Mouse (Mus musculus) gastrocnemius, postnatal 14 days (tissue): ENCODE measurements around the gene Rp9. TPM values are rescaled to one million over a fixed set of nuclear protein-coding genes. Genes with fewer than 3 reads are reported as not detected.
"Not testable (repeated sequence)": the region's sequence is repeated elsewhere in the genome, so short reads cannot be mapped to it uniquely, and the experiment has no call there.

Source experiments
- DNase-seq: peaks from one replicate; pipeline ENCODE4 v3.0.0; 2021; ENCODE audit warnings: mixed read lengths
- intact Hi-C: fragments of 180-260 bp; cut with DNase I; formaldehyde crosslinking; loops from one replicate; pipeline ENCODE4 v1.15.1; 2025; ENCODE audit warnings: low total_unique reads
- total RNA-seq, 2 experiments: library from RNA; stranded (reverse); gene quantifications; 2 replicates each; pipeline ENCODE4 v1.2.3; 2021

Gene Rp9
- total RNA-seq, 2 experiments from 2014 or later: 19.5 to 23.6 TPM

DNA sequence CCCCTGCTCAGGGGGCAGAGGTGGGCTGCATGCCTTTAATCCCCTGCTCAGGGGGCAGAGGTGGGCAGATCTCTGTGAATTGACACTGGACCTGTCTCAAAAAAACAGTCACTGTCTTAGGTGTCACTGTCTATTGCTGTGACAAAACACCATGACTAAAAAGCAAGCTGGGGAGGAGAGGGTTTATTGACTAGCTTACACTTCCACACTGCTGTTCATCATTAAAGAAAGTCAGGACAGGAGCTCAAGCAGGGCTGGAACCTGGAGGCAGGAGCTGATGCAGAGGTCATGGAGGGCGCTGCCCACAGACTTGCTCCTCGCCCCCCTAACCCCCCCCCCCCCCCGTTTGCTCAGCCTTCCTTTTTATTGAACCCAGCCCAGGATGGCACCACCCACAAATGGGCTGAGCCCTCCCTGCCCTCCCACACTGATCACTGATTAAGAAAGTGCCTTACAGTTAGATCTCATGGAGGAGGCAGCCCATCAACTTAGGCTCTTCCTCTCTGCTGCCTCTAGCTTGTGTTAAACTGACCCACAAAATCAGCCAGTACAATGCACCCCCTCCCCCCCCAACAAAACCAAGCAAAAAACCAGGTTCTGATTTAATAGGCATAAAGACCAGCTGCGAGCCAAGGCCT lies 41.4 kb downstream of the Rp9 start:
- DNase-seq: no peak
- intact Hi-C loops: no loop called here

GRCm38 (mm10) chr9:22424719-22425118 lies 44.8 kb downstream of the Rp9 start:
- DNase-seq: no peak
- intact Hi-C loops: no loop called here

GRCm38 (mm10) chr9:22424196-22424595 lies 45.3 kb downstream of the Rp9 start:
- intact Hi-C loops: no loop called here
- no peak for DNase-seq

DNA sequence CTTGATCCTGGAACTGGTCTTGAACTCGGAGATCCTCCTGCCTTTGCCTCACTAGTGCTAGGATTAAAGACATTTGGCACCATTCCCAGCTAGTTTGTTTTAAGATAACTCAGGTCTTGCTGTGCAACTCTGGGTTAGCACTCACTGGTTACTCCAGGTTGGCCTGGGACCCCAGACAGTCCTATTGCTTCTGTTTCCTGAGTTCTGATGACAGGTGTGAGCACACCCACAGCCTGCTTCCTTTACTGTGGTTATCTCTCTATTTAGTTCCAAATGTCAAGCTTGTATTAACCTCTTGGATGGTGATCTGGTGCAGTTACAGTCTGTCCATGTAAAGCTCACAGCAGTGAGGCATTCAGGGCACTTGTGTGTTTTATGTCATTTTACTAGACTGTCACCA lies 46.0 kb downstream of the Rp9 start:
- intact Hi-C loops: no loop called here
- DNase-seq: no peak

DNA sequence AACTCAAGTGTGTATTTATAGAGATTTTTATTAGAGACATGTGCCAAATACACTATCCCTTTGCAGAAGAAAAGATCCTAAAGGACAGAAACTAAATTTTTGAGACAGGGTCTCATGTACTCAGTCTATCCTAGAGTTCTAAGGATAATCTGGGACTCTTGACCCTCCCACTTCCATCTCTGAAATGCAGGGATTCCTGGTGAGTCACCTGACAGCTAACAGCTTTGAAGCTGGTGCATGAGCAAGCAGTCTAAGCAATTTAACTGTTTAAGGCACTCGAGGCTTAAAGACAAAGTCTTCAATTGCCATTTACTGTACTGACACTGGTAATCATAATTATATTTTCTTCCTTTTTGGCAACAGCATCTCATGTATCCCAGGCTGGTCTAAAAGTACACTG lies 47.0 kb downstream of the Rp9 start:
- no peak for DNase-seq
- intact Hi-C loops: no loop called here

DNA sequence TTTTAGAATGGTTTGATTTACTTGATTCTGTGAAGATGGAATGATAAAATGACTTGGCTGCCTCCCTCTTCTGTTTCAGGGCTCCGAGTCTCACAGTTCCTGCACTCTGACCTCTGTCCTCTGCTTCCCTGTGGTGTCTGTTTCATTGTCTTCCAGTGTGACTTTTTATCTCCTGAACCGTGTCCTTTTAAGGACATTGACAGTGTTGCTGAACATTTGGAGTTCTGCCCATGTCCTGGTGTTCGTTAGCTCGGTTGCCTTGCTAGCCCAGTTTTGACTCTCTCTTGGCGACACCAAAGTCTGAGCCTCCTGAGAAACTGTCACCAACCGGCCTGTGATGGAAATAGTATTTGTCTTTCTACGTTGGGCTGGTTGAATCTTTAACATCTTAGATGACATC lies 49.1 kb downstream of the Rp9 start:
- intact Hi-C loops: no loop called here
- no peak for DNase-seq

DNA sequence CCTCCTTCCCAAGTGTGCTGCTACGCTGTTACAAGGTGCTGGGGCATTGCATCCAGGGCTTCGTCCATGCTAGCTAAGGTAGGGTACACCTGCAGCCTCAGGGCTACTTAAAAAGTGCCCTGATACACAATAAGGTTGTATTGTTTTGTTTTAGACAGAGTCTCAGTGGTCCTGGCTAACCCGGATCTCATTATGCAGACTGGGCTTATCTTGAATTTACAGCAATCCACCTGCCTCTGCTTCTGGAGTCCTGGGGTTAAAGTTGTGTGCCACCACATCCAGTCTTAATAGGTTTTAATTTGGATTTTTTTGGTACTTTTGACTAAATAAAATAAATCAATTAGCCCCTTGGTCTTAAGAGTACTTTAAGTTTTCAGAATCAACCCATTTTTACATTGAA lies 49.7 kb downstream of the Rp9 start:
- no peak for DNase-seq
- intact Hi-C loops: no loop called here

DNA sequence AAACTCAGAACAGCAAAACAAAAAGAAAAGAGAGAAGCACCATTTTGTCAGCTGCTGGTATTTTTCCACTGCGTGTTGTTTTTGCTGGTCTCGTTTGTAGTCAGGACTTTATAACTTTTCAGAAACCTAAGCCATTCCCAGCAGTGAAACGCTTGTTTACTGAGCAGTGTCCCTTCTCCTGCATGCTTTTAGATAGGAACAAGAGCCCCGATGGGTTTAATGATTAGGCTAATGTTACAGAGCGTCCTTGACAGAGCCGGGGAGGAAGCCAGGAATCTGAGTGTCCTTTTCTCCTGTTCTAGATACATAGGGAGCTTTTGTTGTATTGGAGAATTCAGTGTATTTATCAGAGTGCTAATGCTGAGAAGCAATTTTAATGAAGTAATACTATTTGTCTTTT lies 52.0 kb downstream of the Rp9 start:
- intact Hi-C loops: no loop called here
- no peak for DNase-seq

- intact Hi-C loops: no loop called here
- no peak for DNase-seq
Observed at GRCm38 (mm10) chr9:22416187-22416586, 53.4 kb downstream of the Rp9 start.

- intact Hi-C loops: no loop called here
Observed at GRCm38 (mm10) chr9:22411002-22411857, 58.3 kb downstream of the Rp9 start, which contains the start of gene 9530077C05Rik. 9530077C05Rik (plus strand) TSS chr9:22411513.

GRCm38 (mm10) chr9:22409501-22409900 lies 60.0 kb downstream of the Rp9 start:
- no peak for DNase-seq
- intact Hi-C loops: no loop called here

More at GRCm38 (mm10) chr9:22411002-22411857, 58.3 kb downstream of the Rp9 start, which contains the start of gene 9530077C05Rik:
- DNase-seq: peak; percentile 96

- intact Hi-C loops, DNase-seq: not testable (repeated sequence)
Observed at GRCm38 (mm10) chr9:22408344-22408743, 61.2 kb downstream of the Rp9 start.

- DNase-seq, intact Hi-C loops: not testable (repeated sequence)
Observed at GRCm38 (mm10) chr9:22407633-22408032, 61.9 kb downstream of the Rp9 start.

- no peak for DNase-seq
- intact Hi-C loops: no loop called here
Observed at GRCm38 (mm10) chr9:22405414-22405813, 64.1 kb downstream of the Rp9 start.

GRCm38 (mm10) chr9:22403501-22403900 lies 66.0 kb downstream of the Rp9 start:
- DNase-seq, intact Hi-C loops: not testable (repeated sequence)

- intact Hi-C loops: no loop called here
- DNase-seq: no peak
Observed at GRCm38 (mm10) chr9:22402976-22403375, 66.6 kb downstream of the Rp9 start.

GRCm38 (mm10) chr9:22402001-22402400 lies 67.5 kb downstream of the Rp9 start:
- intact Hi-C loops: no loop called here
- no peak for DNase-seq

GRCm38 (mm10) chr9:22399021-22399420 lies 70.5 kb downstream of the Rp9 start:
- no peak for DNase-seq
- intact Hi-C loops: no loop called here

- intact Hi-C loops: no loop called here
- no peak for DNase-seq
Observed at GRCm38 (mm10) chr9:22394725-22395124, 74.8 kb downstream of the Rp9 start.

DNA sequence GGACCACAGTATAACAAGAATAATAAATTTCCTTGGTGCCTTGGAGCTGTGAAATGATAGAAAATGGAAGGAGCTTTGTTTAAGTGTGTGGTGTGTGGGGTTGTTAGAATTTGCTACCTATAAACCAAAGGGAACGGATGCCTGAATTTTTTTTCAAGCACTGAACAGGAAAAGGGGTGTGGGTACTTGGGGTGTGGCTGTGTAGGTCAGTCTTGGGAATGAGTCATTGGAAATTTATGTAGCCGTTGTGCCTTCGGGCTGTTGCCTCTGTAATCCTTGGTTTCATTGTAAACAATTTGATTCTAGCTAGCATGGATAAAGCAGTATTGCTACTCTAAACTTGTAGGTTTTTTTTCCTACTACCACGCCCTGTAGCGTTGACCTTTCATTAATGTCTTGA lies 79.2 kb downstream of the Rp9 start:
- DNase-seq: no peak
- intact Hi-C loops: no loop called here

GRCm38 (mm10) chr9:22389736-22390245 lies 79.8 kb downstream of the Rp9 start:
- DNase-seq: no peak
- intact Hi-C loops: no loop called here
